Mouse (Mus musculus) thymus, adult 2 months (tissue): Measurements from ENCODE around the gene Gramd1b. TPM values are rescaled to one million over a fixed set of nuclear protein-coding genes. Genes with fewer than 3 reads are reported as not detected.

Experiments
- DNase-seq: peaks from one replicate; pipeline ENCODE4 v3.0.0; 2021
- H3K27ac ChIP-seq: fragments of 200-500 bp; 2 replicates; pipeline ENCODE4 v1.5.1; 2012; ENCODE audit warnings: low read length, control low read depth; ENCODE audit not compliant: control insufficient read depth, insufficient read depth
- H3K27me3 ChIP-seq: fragments of 200-500 bp; 2 replicates; pipeline ENCODE4 v1.6.1; 2012; ENCODE audit warnings: mild to moderate bottlenecking, low read length, moderate library complexity, mixed read lengths; ENCODE audit not compliant: control insufficient read depth, insufficient read depth
- H3K36me3 ChIP-seq: fragments of 200-500 bp; 2 replicates; pipeline ENCODE4 v1.6.1; 2012; ENCODE audit warnings: mild to moderate bottlenecking, low read length, moderate library complexity; ENCODE audit not compliant: control insufficient read depth, insufficient read depth
- H3K4me1 ChIP-seq: fragments of 200-500 bp; replicated peaks from 2 replicates; pipeline ENCODE4 v1.6.1; 2012; ENCODE audit warnings: low read length; ENCODE audit not compliant: control insufficient read depth, insufficient read depth
- H3K4me3 ChIP-seq: fragments of 200-500 bp; 2 replicates; pipeline ENCODE4 v1.5.1; 2012; ENCODE audit warnings: mild to moderate bottlenecking, low read length, control low read depth, moderate library complexity; ENCODE audit not compliant: control insufficient read depth, insufficient read depth
- CTCF ChIP-seq: fragments of 200-500 bp; IDR thresholded peaks from 2 replicates; pipeline ENCODE4 v1.5.1; 2012; ENCODE audit warnings: mild to moderate bottlenecking, control low read depth, low read length, moderate library complexity, borderline replicate concordance; ENCODE audit not compliant: control insufficient read depth, poor library complexity, insufficient read depth; ENCODE audit errors: extremely low read depth
- POLR2A ChIP-seq: fragments of 200-500 bp; IDR thresholded peaks from 2 replicates; pipeline ENCODE4 v1.6.1; 2012; ENCODE audit warnings: mild to moderate bottlenecking, low read length, control low read depth, moderate library complexity; ENCODE audit not compliant: control insufficient read depth, poor library complexity, insufficient read depth; ENCODE audit errors: extremely low read depth
- WGBS: fragments of 180-500 bp; shearing (Covaris S2); methylation state at CpG from one replicate; pipeline ENCODE4 v1.1.7; 2018; 5-methylcytosine and 5-hydroxymethylcytosine counted together
- polyA plus RNA-seq: library from polyadenylated mRNA; depleted of rRNA; stranded (reverse); fragments of >200 nt; gene quantifications from 2 replicates; pipeline ENCODE4 v1.2.3, GENCODE M21; 2012

Gene Gramd1b
- polyA plus RNA-seq, 1 experiment = 43.0 TPM

- no peak for DNase-seq
- H3K27ac ChIP-seq = no peak overlapping the region; the same call in 1 of the 2 replicates
- no peak overlapping the region for H3K4me3 ChIP-seq
- H3K4me1 ChIP-seq = 0 out of 2 replicates have a peak, but pooled peaks cover 2% of the 10 kb centered on the region
- H3K27me3 ChIP-seq = no peaks in the 10 kb centered on the region
- H3K36me3 ChIP-seq = no peaks in the 10 kb centered on the region
- WGBS = 85% methylated on average over 4 of the region's 4 CpGs
- TF ChIP-seq CTCF = no peak
- TF ChIP-seq POLR2A = no peak
Observed at GRCm38 (mm10) chr9:40324232-40324792, 206.9 kb downstream of the Gramd1b start.

- Histone ChIP-seq H3K27ac (no peak overlapping the region; the same call in 1 of the 2 replicates), H3K4me1 (0 out of 2 replicates have a peak, but pooled peaks cover 2% of the 10 kb centered on the region), H3K4me3 (no peak overlapping the region), H3K36me3 (no peaks in the 10 kb centered on the region), H3K27me3 (no peaks in the 10 kb centered on the region)
- WGBS = 93% methylated on average over 6 of the region's 6 CpGs
- TF ChIP-seq CTCF (no peak), POLR2A (no peak)
- no peak for DNase-seq
Observed at GRCm38 (mm10) chr9:40323773-40324172, 207.4 kb downstream of the Gramd1b start.

- no peak for TF ChIP-seq CTCF
- TF ChIP-seq POLR2A = no peak
- Histone ChIP-seq H3K27me3 (no peaks in the 10 kb centered on the region), H3K4me3 (no peak overlapping the region), H3K27ac (no peak overlapping the region), H3K4me1 (0 out of 2 replicates have a peak, but pooled peaks cover 2% of the 10 kb centered on the region), H3K36me3 (no peaks in the 10 kb centered on the region)
- 97% methylated on average over 5 of the region's 5 CpGs for WGBS
- no peak for DNase-seq
Observed at GRCm38 (mm10) chr9:40323171-40323570, 208.0 kb downstream of the Gramd1b start.

GRCm38 (mm10) chr9:40322372-40322771 is 208.8 kb downstream of the Gramd1b start:
- Histone ChIP-seq H3K36me3 (no peaks in the 10 kb centered on the region), H3K27ac (no peak overlapping the region), H3K4me3 (no peak overlapping the region), H3K4me1 (0 out of 2 replicates have a peak, but pooled peaks cover 2% of the 10 kb centered on the region), H3K27me3 (no peaks in the 10 kb centered on the region)
- TF ChIP-seq POLR2A (no peak), CTCF (no peak)
- no peak for DNase-seq
- 96% methylated on average over 3 of the region's 3 CpGs for WGBS

- WGBS = 70% methylated on average over 3 of the region's 3 CpGs
- H3K4me3 ChIP-seq = no peak overlapping the region
- H3K4me1 ChIP-seq = 0 out of 2 replicates have a peak, but pooled peaks cover 2% of the 10 kb centered on the region
- TF ChIP-seq CTCF (no peak), POLR2A (no peak)
- H3K27me3 ChIP-seq = no peaks in the 10 kb centered on the region
- H3K27ac ChIP-seq = no peak overlapping the region
- H3K36me3 ChIP-seq = no peaks in the 10 kb centered on the region
- DNase-seq = no peak
Observed at GRCm38 (mm10) chr9:40321668-40322003, 209.5 kb downstream of the Gramd1b start.

GRCm38 (mm10) chr9:40320879-40321667 is 210.1 kb downstream of the Gramd1b start:
- Histone ChIP-seq H3K27me3 (no peaks in the 10 kb centered on the region), H3K36me3 (no peaks in the 10 kb centered on the region), H3K27ac (no peak overlapping the region), H3K4me3 (no peak overlapping the region), H3K4me1 (0 out of 2 replicates have a peak, but pooled peaks cover 2% of the 10 kb centered on the region)
- TF ChIP-seq CTCF (no peak), POLR2A (no peak)
- DNase-seq = no peak
- 70% methylated on average over 12 of the region's 12 CpGs for WGBS
